Mouse (Mus musculus): ENCODE results near the gene 1700029F12Rik.

DNA sequence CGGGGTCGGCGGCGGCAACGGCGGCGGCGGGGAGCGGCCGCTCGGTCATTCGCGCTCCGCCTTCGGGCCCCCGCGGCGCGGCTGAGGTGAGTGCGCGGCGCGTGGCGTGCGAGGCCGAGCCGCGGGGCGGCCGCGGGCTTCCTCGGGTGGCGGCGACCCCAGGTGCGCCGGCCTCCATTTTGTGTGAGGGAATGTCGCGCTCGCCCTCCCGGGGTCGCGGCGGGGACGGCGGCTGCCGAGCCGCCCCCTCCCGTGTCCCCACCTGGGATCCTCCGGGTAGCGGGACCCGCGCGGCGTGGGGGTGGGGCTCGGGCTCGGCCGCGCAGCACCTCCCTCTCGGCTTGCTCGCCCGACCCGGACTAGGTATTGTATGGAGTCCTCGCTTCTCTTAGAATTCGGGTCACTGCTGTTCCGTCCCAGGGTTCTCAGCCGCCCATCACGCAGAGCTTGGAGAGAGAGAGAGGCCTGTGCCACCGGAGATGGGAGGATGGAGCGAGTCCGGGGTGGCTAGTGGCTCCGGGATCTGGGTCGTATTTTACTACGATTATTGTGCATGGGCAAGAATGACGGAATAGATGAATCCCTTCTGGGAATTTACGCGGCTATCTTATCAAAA lies 37.6 kb upstream of the 1700029F12Rik start:
- TF ChIP-seq CTCF (conservative IDR thresholded peaks at IDR 0.05; ENCODE audit: insufficient read depth, insufficient read length, low read depth, low read length) (no peak), POLR2A (IDR thresholded peaks at IDR 0.05; ENCODE audit: low read depth, low read length) (no peak)
